Mouse (Mus musculus): ENCODE results near the gene Tex13a.

The Tex13a gene

GRCm38 (mm10) chrX:138209480-138209879 lies at the start of gene Tex13a:
TSS of gene Tex13a (minus strand) at chrX:138209580.
- WGBS: 80% methylated on average over 3 of the region's 3 CpGs

- WGBS: 74% methylated on average over 4 of the region's 4 CpGs
Observed at GRCm38 (mm10) chrX:138234626-138235025, 25.2 kb upstream of the Tex13a start.

GRCm38 (mm10) chrX:138170146-138170545 lies 39.2 kb downstream of the Tex13a start:
- WGBS: 22% methylated on average over 3 of the region's 3 CpGs

Data from cerebral cortex, adult 2 months (tissue).